Mouse (Mus musculus) granulocyte monocyte progenitor cell, adult 5-6 weeks (primary cell): ENCODE results near the gene Gpr68. TPM values are rescaled to one million over a fixed set of nuclear protein-coding genes. Genes with fewer than 3 reads are reported as not detected.

Source experiments
- ATAC-seq: replicated peaks from 2 replicates; pipeline ENCODE4 v1.8.0; 2016; ENCODE audit warnings: mild to moderate bottlenecking, moderate TSS enrichment, inconsistent platforms; ENCODE audit not compliant: poor library complexity, severe bottlenecking
- total RNA-seq, 2 experiments: library from RNA; stranded (forward) in 1 of 2; stranded (reverse) in 1 of 2; fragments of 200-712, 200-1000 nt in 1 of 2; fragments of >200 nt in 1 of 2; fragmentation: Nextera tagmentation in 1 of 2; gene quantifications; 2 replicates each; pipeline ENCODE4 v1.2.3; 2014 to 2017

Gene Gpr68
- total RNA-seq, 2 experiments from 2014 or later = 1.6 TPM; not detected in 1

- ATAC-seq = peak; percentile 74
Measured at GRCm38 (mm10) chr12:100877936-100878335, 30.1 kb downstream of the Gpr68 start.

GRCm38 (mm10) chr12:100875960-100876359, 32.0 kb downstream of the Gpr68 start:
- no peak for ATAC-seq

GRCm38 (mm10) chr12:100875553-100875952, 32.4 kb downstream of the Gpr68 start:
- ATAC-seq = no peak

- ATAC-seq = no peak
Measured at GRCm38 (mm10) chr12:100873612-100874011, 34.4 kb downstream of the Gpr68 start.

GRCm38 (mm10) chr12:100871841-100872240, 36.2 kb downstream of the Gpr68 start:
- ATAC-seq = peak; percentile 34

- no peak for ATAC-seq
Measured at GRCm38 (mm10) chr12:100871234-100871633, 36.8 kb downstream of the Gpr68 start.

- no peak for ATAC-seq
Measured at GRCm38 (mm10) chr12:100868049-100868622, 39.9 kb downstream of the Gpr68 start.

- no peak for ATAC-seq
Measured at GRCm38 (mm10) chr12:100867097-100867496, 40.9 kb downstream of the Gpr68 start.

GRCm38 (mm10) chr12:100865509-100866078, 42.4 kb downstream of the Gpr68 start:
- no peak for ATAC-seq

- no peak for ATAC-seq
Measured at GRCm38 (mm10) chr12:100865072-100865471, 42.9 kb downstream of the Gpr68 start.

GRCm38 (mm10) chr12:100862856-100863446, 45.0 kb downstream of the Gpr68 start:
- ATAC-seq = no peak

GRCm38 (mm10) chr12:100862272-100862671, 45.7 kb downstream of the Gpr68 start:
- peak; percentile 42 for ATAC-seq

GRCm38 (mm10) chr12:100857791-100858190, 50.2 kb downstream of the Gpr68 start:
- no peak for ATAC-seq

- no peak for ATAC-seq
Measured at GRCm38 (mm10) chr12:100856337-100856736, 51.7 kb downstream of the Gpr68 start.

- ATAC-seq = peak; percentile 72
Measured at GRCm38 (mm10) chr12:100852370-100852769, 55.6 kb downstream of the Gpr68 start.

GRCm38 (mm10) chr12:100849421-100850138, 58.4 kb downstream of the Gpr68 start:
- peak; percentile 63 for ATAC-seq

- no peak for ATAC-seq
Measured at GRCm38 (mm10) chr12:100847437-100848080, 60.4 kb downstream of the Gpr68 start.

- no peak for ATAC-seq
Measured at GRCm38 (mm10) chr12:100846566-100846965, 61.4 kb downstream of the Gpr68 start.

GRCm38 (mm10) chr12:100845829-100846228, 62.2 kb downstream of the Gpr68 start:
- ATAC-seq = no peak

- ATAC-seq = no peak
Measured at GRCm38 (mm10) chr12:100844546-100844945, 63.5 kb downstream of the Gpr68 start.

GRCm38 (mm10) chr12:100843171-100843570, 64.8 kb downstream of the Gpr68 start:
- no peak for ATAC-seq
